Mouse (Mus musculus) C2C12 (cell line): ENCODE measurements around the gene Slc29a4.

Experiments used
- CEBPB ChIP-seq: IDR thresholded peaks from one replicate; pipeline ENCODE4 v1.6.1; 2011; ENCODE audit warnings: low read depth, mild to moderate bottlenecking, control low read depth, moderate library complexity
- CTCF ChIP-seq: IDR thresholded peaks from one replicate; pipeline ENCODE4 v1.5.1; 2011; ENCODE audit not compliant: control insufficient read depth, insufficient read depth, insufficient read length
- MYOD1 ChIP-seq: IDR thresholded peaks from one replicate; pipeline ENCODE4 v1.6.1; 2011; ENCODE audit warnings: low read depth; ENCODE audit not compliant: control insufficient read depth, insufficient read length
- USF1 ChIP-seq: IDR thresholded peaks from one replicate; pipeline ENCODE4 v1.6.1; 2011; ENCODE audit warnings: low read depth, mild to moderate bottlenecking, control low read depth, moderate library complexity

GRCm38 (mm10) chr5:142709436-142709835 lies 17.1 kb downstream of the Slc29a4 start:
- TF ChIP-seq USF1, result no peak
- TF ChIP-seq CTCF, result no peak
- TF ChIP-seq CEBPB, result no peak
- TF ChIP-seq MYOD1, result no peak
